Mouse (Mus musculus) G1E (cell line): ENCODE results near the gene Fbxw11. TPM values are rescaled to one million over a fixed set of nuclear protein-coding genes. Genes with fewer than 3 reads are reported as not detected.

Experiments
- ATAC-seq: 2 replicates; pipeline ENCODE4 v1.8.0; 2016; ENCODE audit warnings: mild to moderate bottlenecking; ENCODE audit not compliant: insufficient number of reproducible peaks, poor library complexity, low FRiP score, severe bottlenecking; ENCODE audit errors: extremely low read depth
- DNase-seq: peaks from one replicate; pipeline ENCODE4 v3.0.0; 2012; ENCODE audit warnings: low spot score
- H3K27me3 ChIP-seq: 2 replicates; pipeline ENCODE4 v1.6.1; 2012; ENCODE audit warnings: mild to moderate bottlenecking, low read length, inconsistent platforms; ENCODE audit not compliant: insufficient read depth
- H3K36me3 ChIP-seq: replicated peaks from 2 replicates; pipeline ENCODE3; 2012; ENCODE audit warnings: mild to moderate bottlenecking, inconsistent platforms
- H3K4me1 ChIP-seq: 2 replicates; pipeline ENCODE4 v1.6.1; 2012; ENCODE audit warnings: low read depth, low read length, inconsistent platforms, mixed read lengths; ENCODE audit not compliant: insufficient read depth
- H3K4me3 ChIP-seq: 2 replicates; pipeline ENCODE4 v1.5.1; 2012; ENCODE audit warnings: low read depth, mild to moderate bottlenecking, inconsistent platforms, low read length, moderate library complexity, mixed read lengths
- H3K9me3 ChIP-seq: replicated peaks from 2 replicates; pipeline ENCODE4 v1.6.1; 2012; ENCODE audit warnings: inconsistent platforms
- CTCF ChIP-seq: IDR thresholded peaks from 2 replicates; pipeline ENCODE4 v1.5.1; 2012; ENCODE audit warnings: low read depth, low read length, inconsistent platforms, mixed read lengths
- GATA1 ChIP-seq: IDR thresholded peaks from 2 replicates; pipeline ENCODE4 v1.6.1; 2012; ENCODE audit warnings: borderline replicate concordance, low read length, inconsistent platforms, mixed read lengths
- GATA2 ChIP-seq: IDR thresholded peaks from 2 replicates; pipeline ENCODE4 v1.6.1; 2012; ENCODE audit warnings: low read depth, low read length, inconsistent platforms, borderline replicate concordance
- POLR2AphosphoS5 ChIP-seq: IDR thresholded peaks from 2 replicates; pipeline ENCODE4 v1.6.1; 2012; ENCODE audit warnings: low read depth, low read length, inconsistent platforms; ENCODE audit not compliant: insufficient replicate concordance
- TAL1 ChIP-seq: conservative IDR thresholded peaks from 2 replicates; pipeline ENCODE4 v1.6.1; 2012; ENCODE audit warnings: low read depth, low read length, inconsistent platforms, mixed read lengths
- polyA plus RNA-seq: library from polyadenylated mRNA; stranded (reverse); fragments of >175 nt; gene quantifications from 2 replicates; pipeline ENCODE4 v1.2.3, GENCODE M21; 2012
- total RNA-seq, 2 experiments: library from RNA; stranded (forward) in 1 of 2; stranded (reverse) in 1 of 2; fragments of 200-1000 nt in 1 of 2; fragments of >200 nt in 1 of 2; fragmentation: Nextera tagmentation in 1 of 2; gene quantifications; 2 replicates each; pipeline ENCODE4 v1.2.3; 2014 to 2017

The Fbxw11 gene
- total and polyA plus RNA-seq, 3 experiments, result 16.9 to 53.7 (median 39.8) TPM

DNA sequence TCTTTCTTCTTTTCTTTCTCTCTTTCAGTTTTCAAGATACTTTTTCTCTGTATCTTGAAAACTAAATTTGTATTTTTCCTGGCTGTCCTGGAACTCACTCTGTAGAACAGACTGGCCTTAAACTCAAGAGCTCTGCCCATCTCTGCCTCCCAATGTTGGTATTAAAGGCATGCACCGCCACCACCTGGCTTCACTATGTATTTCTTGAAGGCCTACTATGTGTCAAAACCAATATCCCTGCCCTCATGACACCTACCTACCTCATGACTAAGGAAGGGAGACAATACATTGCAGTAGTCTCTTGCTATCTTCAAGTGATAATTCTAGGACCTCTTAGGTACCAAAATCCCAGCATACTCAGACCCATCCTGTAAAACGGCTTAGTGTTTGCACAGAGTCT, 110.8 kb downstream of the Fbxw11 start:
- DNase-seq, result no peak
- H3K4me3 ChIP-seq, result no peak overlapping the region
- H3K4me1 ChIP-seq, result peaks cover 6% of the 10 kb centered on the region; the same call in 1 of the 2 replicates
- ATAC-seq, result no peak
- peaks cover 3% of the 10 kb centered on the region for H3K36me3 ChIP-seq
- TF ChIP-seq GATA1, result no peak
- no peaks in the 10 kb centered on the region for H3K9me3 ChIP-seq
- H3K27me3 ChIP-seq, result peaks cover 14% of the 10 kb centered on the region

DNA sequence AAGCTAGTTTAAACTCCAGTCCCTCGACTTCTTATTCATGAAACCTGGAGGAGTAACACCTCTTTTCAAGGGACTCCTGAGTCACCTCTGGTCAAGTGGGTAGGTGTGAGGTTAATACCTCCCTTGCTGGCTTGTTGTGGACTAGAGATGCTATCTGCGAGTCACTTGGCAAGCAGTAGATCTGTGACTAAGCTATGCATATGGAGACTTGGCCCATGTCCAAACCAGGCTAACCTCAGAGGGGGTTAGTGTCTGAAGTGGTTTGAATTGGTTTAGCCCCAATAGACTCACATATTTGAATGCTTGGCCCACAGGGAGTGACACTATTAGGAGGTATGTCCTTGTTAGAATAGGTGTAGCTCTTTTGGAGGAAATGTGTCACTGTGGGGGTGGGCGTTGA, 120.2 kb downstream of the Fbxw11 start:
- no peak overlapping the region for H3K4me3 ChIP-seq
- ATAC-seq (no peak), DNase-seq (no peak)
- no peaks in the 10 kb centered on the region for H3K36me3 ChIP-seq
- H3K4me1 ChIP-seq, result no peaks in the 10 kb centered on the region
- H3K9me3 ChIP-seq, result no peaks in the 10 kb centered on the region
- peaks cover 13% of the 10 kb centered on the region for H3K27me3 ChIP-seq
- TF ChIP-seq TAL1 (no peak), POLR2AphosphoS5 (no peak), GATA1 (no peak), CTCF (no peak), GATA2 (no peak)

GRCm38 (mm10) chr11:32767496-32768230, 125.1 kb downstream of the Fbxw11 start:
- Histone ChIP-seq H3K4me1 (0 out of 2 replicates have a peak, but pooled peaks cover 3% of the 10 kb centered on the region), H3K9me3 (no peaks in the 10 kb centered on the region), H3K27me3 (peaks cover 14% of the 10 kb centered on the region), H3K36me3 (no peaks in the 10 kb centered on the region), H3K4me3 (no peak overlapping the region)
- ATAC-seq, result no peak
- TF ChIP-seq GATA2, result no peak
- TF ChIP-seq CTCF, result no peak
- TF ChIP-seq POLR2AphosphoS5, result no peak
- no peak for TF ChIP-seq GATA1
- TF ChIP-seq TAL1, result no peak
- DNase-seq, result no peak

DNA sequence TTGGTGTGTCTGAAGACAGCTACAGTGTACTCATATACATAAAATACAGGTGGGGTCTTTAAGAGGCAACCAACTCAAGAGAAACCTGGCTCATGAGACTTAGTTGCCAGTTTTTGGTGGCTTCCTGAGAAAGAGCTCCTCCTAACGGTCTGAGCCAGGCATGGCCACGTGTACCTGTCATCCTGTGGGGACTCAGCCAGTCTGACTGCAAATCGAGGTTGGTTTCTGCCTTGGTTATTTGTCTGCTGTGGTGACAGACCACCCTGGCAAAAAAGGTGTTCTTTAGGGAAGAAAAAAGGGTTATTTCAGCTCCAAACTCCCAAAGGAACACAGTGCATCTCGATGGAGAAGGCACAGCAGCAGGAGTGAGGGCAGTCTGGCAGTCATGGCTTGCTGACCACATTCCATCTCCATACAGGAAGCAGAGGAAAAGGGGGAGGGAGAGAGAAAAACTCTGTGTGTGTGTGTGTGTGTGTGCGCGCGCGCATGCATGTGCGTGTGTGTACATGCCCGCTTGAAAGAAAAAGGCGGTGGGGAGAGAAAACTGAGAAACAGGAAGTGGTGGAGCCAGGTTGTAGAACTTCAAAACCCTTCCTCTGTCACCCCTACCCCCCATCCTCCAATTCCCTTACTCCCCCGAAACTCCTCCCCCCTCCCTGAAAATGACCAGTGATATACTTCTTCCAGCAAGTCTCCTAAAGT, 126.3 kb downstream of the Fbxw11 start:
- Histone ChIP-seq H3K27me3 (peaks cover 15% of the 10 kb centered on the region), H3K9me3 (no peaks in the 10 kb centered on the region), H3K4me1 (0 out of 2 replicates have a peak, but pooled peaks cover 3% of the 10 kb centered on the region), H3K4me3 (no peak overlapping the region), H3K36me3 (no peaks in the 10 kb centered on the region)
- no peak for ATAC-seq
- TF ChIP-seq GATA2, result no peak
- no peak for TF ChIP-seq TAL1
- no peak for TF ChIP-seq POLR2AphosphoS5
- TF ChIP-seq CTCF, result no peak
- TF ChIP-seq GATA1, result no peak
- no peak for DNase-seq

GRCm38 (mm10) chr11:32780747-32781536, 138.4 kb downstream of the Fbxw11 start:
- TF ChIP-seq GATA1, result no peak
- TF ChIP-seq GATA2, result no peak
- TF ChIP-seq TAL1, result no peak
- TF ChIP-seq POLR2AphosphoS5, result no peak
- no peak for TF ChIP-seq CTCF
- Histone ChIP-seq H3K36me3 (no peaks in the 10 kb centered on the region), H3K9me3 (0 out of 2 replicates have a peak, but pooled peaks cover 3% of the 10 kb centered on the region), H3K27me3 (0 out of 2 replicates have a peak, but pooled peaks cover 3% of the 10 kb centered on the region), H3K4me3 (no peak overlapping the region), H3K4me1 (no peaks in the 10 kb centered on the region)
- no peak for DNase-seq
- no peak for ATAC-seq
